Mouse (Mus musculus): ENCODE results near the gene Zkscan8. TPM values are rescaled to one million over a fixed set of nuclear protein-coding genes. Genes with fewer than 3 reads are reported as not detected.
"Not testable (repeated sequence)": the region's sequence is repeated elsewhere in the genome, so short reads cannot be mapped to it uniquely, and the experiment has no call there.

Zkscan8 gene
- polyA plus RNA-seq, 1 experiment from 2014 or later, result 6.1 TPM

DNA sequence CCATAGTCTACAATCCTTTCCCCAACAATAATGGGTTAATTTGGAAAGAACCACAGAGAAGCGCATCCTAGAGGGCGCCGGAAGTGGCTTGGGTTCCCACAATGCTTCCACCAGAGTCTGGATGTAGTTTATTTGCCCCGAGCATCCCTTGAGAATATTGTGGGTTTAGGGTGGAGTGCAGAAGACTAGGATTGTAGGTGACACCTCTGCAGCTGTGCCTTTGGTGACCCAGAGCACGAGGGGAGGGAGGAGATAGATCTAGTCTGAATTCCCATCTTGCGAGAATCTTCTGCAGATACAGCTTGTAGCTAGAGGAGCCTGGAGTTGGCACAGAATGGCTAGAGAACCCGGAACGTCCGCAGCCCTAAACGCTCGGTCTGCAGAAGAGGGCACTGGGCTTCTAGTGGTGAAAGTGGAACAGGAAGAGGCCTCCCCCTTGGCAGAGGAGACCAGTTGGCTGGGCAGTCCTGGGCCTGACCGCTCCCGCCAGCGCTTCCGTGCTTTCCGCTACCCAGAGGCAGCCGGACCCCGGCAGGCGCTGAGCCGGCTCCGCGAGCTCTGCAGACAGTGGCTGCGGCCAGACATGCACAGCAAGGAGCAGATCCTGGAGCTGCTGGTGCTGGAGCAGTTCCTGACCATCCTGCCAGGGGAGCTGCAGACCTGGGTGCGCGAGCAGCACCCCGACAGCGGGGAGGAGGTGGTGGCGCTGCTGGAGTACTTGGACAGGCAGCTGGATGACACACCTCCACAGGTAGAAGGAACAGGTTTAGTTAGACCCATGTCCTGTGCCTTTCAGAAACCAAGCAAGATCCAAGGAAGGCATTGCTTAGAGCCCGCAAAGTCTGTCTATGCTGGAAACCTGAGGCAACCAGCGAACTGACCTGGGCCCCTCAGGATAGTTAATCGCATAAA, 51.9 kb downstream of the Zkscan8 start, which contains the start of the genes Zkscan4 and Gm10065:
Zkscan4 (plus strand) TSS at position 149 of the 912 bp plus-strand sequence.
Gm10065 (minus strand) TSS at position 683 of the 912 bp plus-strand sequence.
- not testable (repeated sequence) for H3K36me3 ChIP-seq (ENCODE audit: poor library complexity, severe bottlenecking); H3K4me1 ChIP-seq; H3K9me3 ChIP-seq (replicated peaks); H3K27me3 ChIP-seq
- ATAC-seq, result peak; percentile 90
- Histone ChIP-seq H3K4me2 (peak within 1 kb of the TSS; percentile 68), H3K4me3 (peak within 1 kb of the TSS; percentile 64), H3K27ac (peak within 1 kb of the TSS; percentile 73), H3K9ac (peak within 1 kb of the TSS; percentile 71)
- WGBS, result 5% methylated on average over 26 of the region's 31 CpGs

DNA sequence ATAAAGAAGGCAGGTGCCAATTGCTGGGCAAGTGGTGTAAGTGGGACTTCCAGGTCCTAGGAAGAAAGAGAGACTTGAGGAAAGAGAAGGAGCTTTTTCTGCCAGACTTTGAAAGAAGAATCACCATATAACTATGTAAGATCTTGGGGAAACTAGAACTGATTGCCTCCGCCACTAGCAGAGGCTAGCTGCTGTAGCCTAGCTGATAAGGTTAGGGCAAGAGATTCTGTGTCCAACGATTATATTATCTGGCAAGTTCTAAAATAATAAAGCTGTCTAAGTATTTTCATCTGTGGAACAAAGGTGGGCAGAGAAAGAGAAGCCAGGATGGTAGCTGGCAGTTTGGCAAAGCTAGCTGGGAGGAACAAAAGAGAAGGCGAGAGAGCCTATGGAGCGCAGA, 58.5 kb downstream of the Zkscan8 start:
- 22% methylated on average over 4 of the region's 4 CpGs for WGBS

DNA sequence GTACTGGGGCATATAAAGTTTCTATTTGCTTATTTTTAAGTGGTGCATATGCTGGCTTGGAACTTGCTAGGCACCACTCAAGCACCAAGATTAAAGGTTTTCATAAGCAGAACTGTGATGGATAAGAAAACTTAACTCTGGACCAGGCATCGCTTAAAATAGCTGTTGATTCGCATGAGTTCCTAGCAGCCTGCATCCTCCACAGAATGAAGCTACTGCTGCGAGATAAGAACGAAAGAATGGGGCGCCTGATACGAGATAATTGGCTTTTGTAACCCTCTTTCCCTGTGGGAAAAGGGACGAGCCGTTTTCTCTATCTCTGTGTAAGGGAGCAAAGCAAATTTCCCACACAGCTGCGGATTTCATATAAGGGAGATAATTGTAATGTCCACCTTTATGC, 61.8 kb downstream of the Zkscan8 start:
- 0 out of 2 replicates have a peak, but pooled peaks cover 3% of the 10 kb centered on the region for H3K4me1 ChIP-seq
- H3K4me3 ChIP-seq, result peak overlapping the region; percentile 58; the same call in 1 of the 2 replicates
- no peaks in the 10 kb centered on the region for H3K36me3 ChIP-seq (ENCODE audit: poor library complexity, severe bottlenecking)
- H3K9me3 ChIP-seq (replicated peaks), result no peaks in the 10 kb centered on the region
- no peak for ATAC-seq
- no peak overlapping the region for H3K27ac ChIP-seq
- peak overlapping the region; percentile 78 for H3K4me2 ChIP-seq
- H3K27me3 ChIP-seq, result peaks cover 17% of the 10 kb centered on the region
- 12% methylated on average over 9 of the region's 9 CpGs for WGBS
- no peak overlapping the region for H3K9ac ChIP-seq

More for the DNA sequence above, 58.5 kb downstream of the Zkscan8 start:
- Histone ChIP-seq H3K4me3 (no peak overlapping the region), H3K36me3 (ENCODE audit: poor library complexity, severe bottlenecking) (no peaks in the 10 kb centered on the region), H3K27ac (no peak overlapping the region), H3K4me2 (no peak overlapping the region), H3K27me3 (peaks cover 12% of the 10 kb centered on the region), H3K9ac (no peak overlapping the region), H3K9me3 (replicated peaks) (no peaks in the 10 kb centered on the region), H3K4me1 (0 out of 2 replicates have a peak, but pooled peaks cover 3% of the 10 kb centered on the region)
- no peak for ATAC-seq

DNA sequence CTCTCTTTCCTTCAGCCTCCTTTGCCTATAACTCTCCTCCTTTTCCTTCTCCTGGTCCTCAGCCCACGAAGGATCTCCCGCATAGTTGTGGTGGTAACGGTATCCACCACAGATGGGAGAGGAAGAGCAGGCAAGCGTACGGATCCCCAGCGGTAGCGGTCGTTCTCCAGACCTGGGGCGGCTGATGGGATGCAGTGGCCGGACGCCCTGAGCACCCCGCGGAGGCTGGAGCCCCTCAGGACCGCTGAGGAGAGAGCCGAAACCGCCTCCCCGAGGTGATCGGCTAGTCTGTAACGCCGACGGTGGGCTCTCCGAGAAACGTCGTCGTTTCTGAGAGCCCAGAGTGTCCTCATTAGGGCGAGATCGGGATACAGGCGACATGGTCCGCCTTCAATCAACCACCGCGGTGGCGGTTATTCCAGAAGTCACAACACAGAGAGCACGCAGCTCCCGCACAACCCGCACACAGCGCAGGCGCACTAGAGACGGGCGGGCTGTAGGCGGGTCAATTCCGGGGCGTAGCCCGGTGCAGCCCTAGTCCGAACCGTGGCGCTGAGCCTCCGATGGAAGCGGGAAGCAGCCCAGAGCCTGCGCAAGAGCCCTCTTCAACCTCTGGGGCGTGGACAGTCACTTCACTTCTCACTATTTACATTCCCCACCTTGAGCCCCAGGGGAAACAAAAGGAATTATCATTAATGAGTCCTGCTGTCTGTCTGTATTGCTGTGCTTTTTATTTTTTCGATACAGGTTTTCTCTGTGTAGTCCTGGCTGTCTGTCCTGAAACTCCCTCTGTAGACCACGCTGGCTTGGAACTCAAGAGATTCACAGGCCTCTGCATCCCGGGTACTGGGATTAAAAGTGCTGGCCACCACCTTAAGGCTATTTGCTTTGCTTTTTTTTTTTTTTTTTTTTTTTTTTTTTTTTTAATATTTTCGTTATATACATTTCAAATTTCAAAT, 62.6 kb downstream of the Zkscan8 start, which contains the start of gene Nkapl:
Nkapl (minus strand) TSS at position 449 of the 959 bp plus-strand sequence.
- H3K27me3 ChIP-seq, result peaks cover 17% of the 10 kb centered on the region
- no peaks in the 10 kb centered on the region for H3K36me3 ChIP-seq (ENCODE audit: poor library complexity, severe bottlenecking)
- H3K4me3 ChIP-seq, result peak within 1 kb of the TSS; percentile 58
- peak within 1 kb of the TSS; percentile 78 for H3K4me2 ChIP-seq
- H3K9ac ChIP-seq, result peak within 1 kb of the TSS; percentile 74
- H3K9me3 ChIP-seq (replicated peaks), result no peaks in the 10 kb centered on the region
- H3K27ac ChIP-seq, result no peak within 1 kb of the TSS; the same call in 1 of the 2 replicates
- peak; percentile 99 for ATAC-seq
- 0 out of 2 replicates have a peak, but pooled peaks cover 3% of the 10 kb centered on the region for H3K4me1 ChIP-seq
- WGBS, result under 1% methylated on average over 53 of the region's 54 CpGs

DNA sequence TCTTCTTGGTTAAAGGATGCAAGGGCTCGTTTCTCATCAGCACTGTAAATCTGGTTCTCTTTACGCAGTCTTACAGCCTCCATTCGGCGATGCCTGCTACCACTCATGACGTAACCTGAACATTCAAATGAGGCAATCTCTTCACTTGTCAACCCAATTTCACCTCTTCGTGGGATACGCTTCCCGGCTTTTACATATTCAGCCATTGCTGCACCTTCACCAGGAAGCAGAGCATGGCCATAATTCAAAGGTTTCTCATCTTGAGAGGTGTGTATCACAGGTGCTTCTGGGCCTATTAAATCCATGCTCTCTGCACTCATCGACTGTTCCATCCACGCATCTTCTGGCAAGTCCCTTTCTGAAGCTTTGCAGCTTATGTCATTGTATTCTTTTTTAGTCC, 63.6 kb downstream of the Zkscan8 start:
- no peak for ATAC-seq
- WGBS, result 89% methylated on average over 10 of the region's 10 CpGs
- peak overlapping the region; percentile 58; the same call in 1 of the 2 replicates for H3K4me3 ChIP-seq
- peaks cover 17% of the 10 kb centered on the region for H3K27me3 ChIP-seq
- H3K9me3 ChIP-seq (replicated peaks), result no peaks in the 10 kb centered on the region
- H3K9ac ChIP-seq, result no peak overlapping the region
- H3K4me1 ChIP-seq, result 0 out of 2 replicates have a peak, but pooled peaks cover 3% of the 10 kb centered on the region
- no peak overlapping the region for H3K4me2 ChIP-seq
- H3K27ac ChIP-seq, result no peak overlapping the region
- no peaks in the 10 kb centered on the region for H3K36me3 ChIP-seq (ENCODE audit: poor library complexity, severe bottlenecking)

Other genes with a start within 250 kb of the Zkscan8 start
- gene Gpx5, start 238.4 kb downstream of the Zkscan8 start, polyA plus RNA-seq (2015; fragmentation: Nextera tagmentation; extraction: Ambion mirVana), result not detected in 2 replicates
- not detected in 2 replicates for gene Gpx6, start 219.0 kb downstream of the Zkscan8 start, polyA plus RNA-seq (2015; fragmentation: Nextera tagmentation; extraction: Ambion mirVana)
- gene Olfr1367, start 184.2 kb downstream of the Zkscan8 start, polyA plus RNA-seq (2015; fragmentation: Nextera tagmentation; extraction: Ambion mirVana), result not detected in 2 replicates
- gene Zscan12, start 168.3 kb downstream of the Zkscan8 start, polyA plus RNA-seq (2015; fragmentation: Nextera tagmentation; extraction: Ambion mirVana), result 16.4 and 18.1 TPM in 2 replicates
- 97.9 and 98.4 TPM in 2 replicates for gene Zkscan3, start 128.4 kb downstream of the Zkscan8 start, polyA plus RNA-seq (2015; fragmentation: Nextera tagmentation; extraction: Ambion mirVana)
- 3.7 and 4.4 TPM in 2 replicates for gene Pgbd1, start 90.1 kb downstream of the Zkscan8 start, polyA plus RNA-seq (2015; fragmentation: Nextera tagmentation; extraction: Ambion mirVana)
- 21.7 and 25.4 TPM in 2 replicates for gene Zscan26, start 77.4 kb downstream of the Zkscan8 start, polyA plus RNA-seq (2015; fragmentation: Nextera tagmentation; extraction: Ambion mirVana)
- 2.9 and 3.5 TPM in 2 replicates for gene Nkapl, start 62.6 kb downstream of the Zkscan8 start, polyA plus RNA-seq (2015; fragmentation: Nextera tagmentation; extraction: Ambion mirVana)
- gene Zkscan4, start 52.2 kb downstream of the Zkscan8 start, polyA plus RNA-seq (2015; fragmentation: Nextera tagmentation; extraction: Ambion mirVana), result 7.3 and 7.7 TPM in 2 replicates
- not detected in 2 replicates for gene Gm10065, start 51.7 kb downstream of the Zkscan8 start, polyA plus RNA-seq (2015; fragmentation: Nextera tagmentation; extraction: Ambion mirVana)
- 0.21 and 0.54 TPM in 2 replicates for gene AK157302, start 35.9 kb downstream of the Zkscan8 start, polyA plus RNA-seq (2015; fragmentation: Nextera tagmentation; extraction: Ambion mirVana)
- 7.5 TPM in 2 replicates for gene Gm11273, start 29.7 kb downstream of the Zkscan8 start, polyA plus RNA-seq (2015; fragmentation: Nextera tagmentation; extraction: Ambion mirVana)
- gene Olfr1366, start 11.7 kb upstream of the Zkscan8 start, polyA plus RNA-seq (2015; fragmentation: Nextera tagmentation; extraction: Ambion mirVana), result 0.17 and 0.33 TPM in 2 replicates
- not detected in 2 replicates for gene Olfr1535, start 28.8 kb upstream of the Zkscan8 start, polyA plus RNA-seq (2015; fragmentation: Nextera tagmentation; extraction: Ambion mirVana)
- gene Olfr1364, start 50.6 kb upstream of the Zkscan8 start, polyA plus RNA-seq (2015; fragmentation: Nextera tagmentation; extraction: Ambion mirVana), result not detected in 2 replicates
- not detected in 2 replicates for gene Olfr1362, start 82.9 kb upstream of the Zkscan8 start, polyA plus RNA-seq (2015; fragmentation: Nextera tagmentation; extraction: Ambion mirVana)
- not detected in 2 replicates for gene Olfr11, start 111.4 kb upstream of the Zkscan8 start, polyA plus RNA-seq (2015; fragmentation: Nextera tagmentation; extraction: Ambion mirVana)
- not detected in 2 replicates for gene Olfr1361, start 132.3 kb upstream of the Zkscan8 start, polyA plus RNA-seq (2015; fragmentation: Nextera tagmentation; extraction: Ambion mirVana)
- gene Olfr1360, start 146.3 kb upstream of the Zkscan8 start, polyA plus RNA-seq (2015; fragmentation: Nextera tagmentation; extraction: Ambion mirVana), result not detected in 2 replicates
- not detected in 2 replicates for gene Olfr1359, start 167.0 kb upstream of the Zkscan8 start, polyA plus RNA-seq (2015; fragmentation: Nextera tagmentation; extraction: Ambion mirVana)
- gene Hist1h2bl, start 185.0 kb upstream of the Zkscan8 start, polyA plus RNA-seq (2015; fragmentation: Nextera tagmentation; extraction: Ambion mirVana), result 1.7 and 4.8 TPM in 2 replicates
- 23.7 and 32.4 TPM in 2 replicates for gene Hist1h2ai, start 185.3 kb upstream of the Zkscan8 start, polyA plus RNA-seq (2015; fragmentation: Nextera tagmentation; extraction: Ambion mirVana)
- gene Hist1h3h, start 186.5 kb upstream of the Zkscan8 start, polyA plus RNA-seq (2015; fragmentation: Nextera tagmentation; extraction: Ambion mirVana), result 23.7 and 35.3 TPM in 2 replicates
- 5.9 and 6.9 TPM in 2 replicates for gene Hist1h2bm, start 190.9 kb upstream of the Zkscan8 start, polyA plus RNA-seq (2015; fragmentation: Nextera tagmentation; extraction: Ambion mirVana)
- gene Hist1h4j, start 203.9 kb upstream of the Zkscan8 start, polyA plus RNA-seq (2015; fragmentation: Nextera tagmentation; extraction: Ambion mirVana), result 1.3 and 1.9 TPM in 2 replicates
- gene Hist1h4k, start 219.4 kb upstream of the Zkscan8 start, polyA plus RNA-seq (2015; fragmentation: Nextera tagmentation; extraction: Ambion mirVana), result 6.9 and 11.1 TPM in 2 replicates
- 49.6 and 61.0 TPM in 2 replicates for gene Hist1h2ak, start 222.7 kb upstream of the Zkscan8 start, polyA plus RNA-seq (2015; fragmentation: Nextera tagmentation; extraction: Ambion mirVana)
- gene Hist1h2bn, start 223.0 kb upstream of the Zkscan8 start, polyA plus RNA-seq (2015; fragmentation: Nextera tagmentation; extraction: Ambion mirVana), result 4.0 and 8.4 TPM in 2 replicates
- 37.1 and 38.4 TPM in 2 replicates for gene Hist1h1b, start 249.5 kb upstream of the Zkscan8 start, polyA plus RNA-seq (2015; fragmentation: Nextera tagmentation; extraction: Ambion mirVana)